Mouse (Mus musculus): ENCODE data around the gene Dpp4.

- TF ChIP-seq CTCF (IDR thresholded peaks at IDR 0.05; ENCODE audit: extremely low read depth, insufficient read depth, low read length), result no peak
- TF ChIP-seq POLR2A (IDR thresholded peaks at IDR 0.05; ENCODE audit: extremely low read depth, insufficient read depth, low read length), result no peak
Measured at GRCm38 (mm10) chr2:62307477-62307876, 104.6 kb downstream of the Dpp4 start.
